In genomic region chr11:82612026-82612425, GRCm38 (mm10) we compare ENCODE assay signal across 9 mouse cellular contexts.
A peak's percentile ranks its signal among the peaks of the same experiment; 100 is the strongest.
DNase-seq lines count a peak whose midpoint lies in the region; TF ChIP-seq lines count a peak whose summit lies in the region.
"Had no signal": no experiment of that assay in that cellular context is flagged by ENCODE, and none has a peak within 500 bp of the region (broad histone marks: within the 10 kb centered on the region; RNA-seq: fewer than 3 reads in every experiment).

No protein-coding gene starts in this region.

- H3K36me3 ChIP-seq in midbrain, embryonic 10.5 days: no peaks in the 10 kb centered on the region
- H3K36me3 ChIP-seq: neural tube, embryonic 13.5 days had no signal

- DNase-seq in heart, postnatal 14 days: peak; percentile 10 to 51
- DNase-seq in heart, postnatal 36 days: no peak
- DNase-seq in spleen, postnatal 36 days (ENCODE audit: low spot score in 2 of 2): peak; percentile 22 to 31
- DNase-seq in spleen, adult 18-20 months: no peak
- DNase-seq in cerebellum, adult 2 months: peak; percentile 40 to 50
- DNase-seq in large intestine, adult 2 months (ENCODE audit: low read depth, low spot score): peak; percentile 19
- peak; percentile 43 for DNase-seq in testis, postnatal 14 days (ENCODE audit: low spot score)
- no peak for DNase-seq in midbrain, embryonic 10.5 days (ENCODE audit: low spot score)

- intact Hi-C loops in heart, postnatal 14 days (cut with DNase I): loop anchor here (1.0 to 10.0 kb wide), 2 partner anchors 278 to 377 kb away; partner anchors contain the start of gene Rad51d
- intact Hi-C loops in heart, postnatal 36 days (cut with DNase I): loop anchor here (5.0 kb wide), 1 partner anchor 375 kb away; no protein-coding TSS in a partner anchor

- TF ChIP-seq CTCF in cerebellum, adult 2 months (IDR thresholded peaks at IDR 0.05; ENCODE audit: borderline replicate concordance, insufficient read depth, low read depth, low read length): peak; percentile 49

- no peak for TF ChIP-seq POLR2A in cerebellum, adult 2 months (IDR thresholded peaks at IDR 0.05; ENCODE audit: borderline replicate concordance, insufficient read depth, low read length)

- no peak overlapping the region for H3K27ac ChIP-seq in cerebellum, adult 2 months (ENCODE audit: insufficient read depth, low read length)
- H3K27ac ChIP-seq in midbrain, embryonic 10.5 days (replicated peaks): no peak overlapping the region
- H3K27ac ChIP-seq: neural tube, embryonic 13.5 days had no signal

- no peaks in the 10 kb centered on the region for H3K4me1 ChIP-seq in cerebellum, adult 2 months (ENCODE audit: control insufficient read depth, insufficient read depth, low read length)
- peaks cover 9% of the 10 kb centered on the region for H3K4me1 ChIP-seq in midbrain, embryonic 10.5 days

- H3K9me3 ChIP-seq in midbrain, embryonic 10.5 days (replicated peaks): no peaks in the 10 kb centered on the region
- H3K9me3 ChIP-seq: neural tube, embryonic 13.5 days had no signal

- no peaks in the 10 kb centered on the region for H3K27me3 ChIP-seq in cerebellum, adult 2 months (ENCODE audit: control insufficient read depth, insufficient read depth, low read length)
- peaks cover 4% of the 10 kb centered on the region; the same call in 1 of the 2 replicates for H3K27me3 ChIP-seq in midbrain, embryonic 10.5 days (ENCODE audit: low read depth, poor library complexity, severe bottlenecking)

- no peak overlapping the region for H3K4me3 ChIP-seq in cerebellum, adult 2 months (replicated peaks; ENCODE audit: insufficient read depth, low read depth, low read length)
- H3K4me3 ChIP-seq in midbrain, embryonic 10.5 days: no peak overlapping the region
- H3K4me3 ChIP-seq: neural tube, embryonic 13.5 days had no signal

Comparison
In these comparisons a context has a peak if more than half of its experiments do, and no peak if none do; other contexts are left out.
1. DNase-seq: peak in heart, postnatal 14 days (2 of 2), spleen, postnatal 36 days (2 of 2), cerebellum, adult 2 months (2 of 2), large intestine, adult 2 months (single experiment) and testis, postnatal 14 days (single experiment); none in heart, postnatal 36 days (0 of 2), spleen, adult 18-20 months (0 of 2) and midbrain, embryonic 10.5 days (single experiment).